1 mouse cellular context compared by ENCODE assay signal in genomic region chr17:45572103-45573086, GRCm38 (mm10).
TF ChIP-seq lines count a peak whose summit lies in the region.

No protein-coding gene starts in this region.

TF ChIP-seq in myocyte, 11 proteins besides CTCF, POLR2A, EP300 and RAD21 (continued from another document):
- TF ChIP-seq MYOD1 (IDR thresholded peaks at IDR 0.05; ENCODE audit: control insufficient read depth in 1 of 3, insufficient read length in 2 of 3, low read depth in 2 of 3) (peak in 1 of 3 experiments; percentile 33), SRF (IDR thresholded peaks at IDR 0.05; ENCODE audit: control insufficient read depth, insufficient read length, low read depth) (peak; percentile 75), E2F4 (IDR thresholded peaks at IDR 0.05; ENCODE audit: insufficient read depth) (no peak), USF1 (IDR thresholded peaks at IDR 0.05; ENCODE audit: low read depth) (no peak), POLR2AphosphoS2 (IDR thresholded peaks at IDR 0.05; ENCODE audit: insufficient read length, low read depth) (peak; percentile 51), TCF3 (IDR thresholded peaks at IDR 0.05; ENCODE audit: insufficient read length, low read depth) (no peak), MAX (IDR thresholded peaks at IDR 0.05; ENCODE audit: low read depth) (no peak), CEBPB (IDR thresholded peaks at IDR 0.05; ENCODE audit: insufficient read depth, poor library complexity, severe bottlenecking) (no peak), REST (IDR thresholded peaks at IDR 0.05; ENCODE audit: insufficient read depth, insufficient read length) (no peak), MYOG (IDR thresholded peaks at IDR 0.05; ENCODE audit: control insufficient read depth in 1 of 3, insufficient read depth in 1 of 3, insufficient read length in 2 of 3, low read depth in 2 of 3) (peak in 1 of 3 experiments; percentile 15)
